Mouse (Mus musculus): ENCODE measurements around the gene Igsf9b. TPM values are rescaled to one million over a fixed set of nuclear protein-coding genes. Genes with fewer than 3 reads are reported as not detected.

The Igsf9b gene
- polyA plus RNA-seq, 1 experiment from 2014 or later: 2.6 TPM

DNA sequence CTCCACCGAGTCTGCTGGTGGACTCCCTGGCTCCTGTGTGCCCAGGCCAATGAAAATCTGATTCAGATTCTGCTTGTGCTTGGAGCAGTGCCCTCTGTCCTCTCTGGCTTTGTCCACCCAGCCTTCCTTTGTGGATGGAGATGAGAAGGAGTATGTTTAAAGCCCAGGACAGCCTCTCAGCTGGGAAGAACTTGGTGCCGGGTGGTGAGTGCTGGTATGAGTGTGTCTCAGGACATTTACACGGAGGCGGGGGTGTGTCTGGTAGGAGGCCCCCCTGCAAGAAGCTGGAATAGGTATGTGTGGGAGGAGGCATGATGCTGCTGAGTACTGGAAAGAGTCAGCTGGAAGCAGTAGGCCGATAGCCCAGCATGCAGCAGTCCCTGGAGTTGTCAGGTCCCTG, 3.3 kb downstream of the Igsf9b start:
- no peak overlapping the region for H3K4me3 ChIP-seq (ENCODE audit: low read length)
- no peaks in the 10 kb centered on the region for H3K36me3 ChIP-seq (ENCODE audit: control insufficient read depth, insufficient read depth, low read length)
- no peaks in the 10 kb centered on the region for H3K9me3 ChIP-seq (ENCODE audit: control insufficient read depth, low read length)
- H3K27ac ChIP-seq (ENCODE audit: low read length): no peak overlapping the region
- no peak overlapping the region for H3K4me2 ChIP-seq (ENCODE audit: low read depth, low read length)
- 52% methylated on average over 5 of the region's 5 CpGs for WGBS
- H3K9ac ChIP-seq (ENCODE audit: low read length): no peak overlapping the region
- peaks cover 32% of the 10 kb centered on the region for H3K27me3 ChIP-seq (ENCODE audit: control insufficient read depth, insufficient read depth, low read depth, low read length)
- ATAC-seq (ENCODE audit: low read depth): no peak
- H3K4me1 ChIP-seq (replicated peaks; ENCODE audit: control insufficient read depth, insufficient read depth, low read length): peaks cover 5% of the 10 kb centered on the region; the same call in 1 of the 2 replicates

DNA sequence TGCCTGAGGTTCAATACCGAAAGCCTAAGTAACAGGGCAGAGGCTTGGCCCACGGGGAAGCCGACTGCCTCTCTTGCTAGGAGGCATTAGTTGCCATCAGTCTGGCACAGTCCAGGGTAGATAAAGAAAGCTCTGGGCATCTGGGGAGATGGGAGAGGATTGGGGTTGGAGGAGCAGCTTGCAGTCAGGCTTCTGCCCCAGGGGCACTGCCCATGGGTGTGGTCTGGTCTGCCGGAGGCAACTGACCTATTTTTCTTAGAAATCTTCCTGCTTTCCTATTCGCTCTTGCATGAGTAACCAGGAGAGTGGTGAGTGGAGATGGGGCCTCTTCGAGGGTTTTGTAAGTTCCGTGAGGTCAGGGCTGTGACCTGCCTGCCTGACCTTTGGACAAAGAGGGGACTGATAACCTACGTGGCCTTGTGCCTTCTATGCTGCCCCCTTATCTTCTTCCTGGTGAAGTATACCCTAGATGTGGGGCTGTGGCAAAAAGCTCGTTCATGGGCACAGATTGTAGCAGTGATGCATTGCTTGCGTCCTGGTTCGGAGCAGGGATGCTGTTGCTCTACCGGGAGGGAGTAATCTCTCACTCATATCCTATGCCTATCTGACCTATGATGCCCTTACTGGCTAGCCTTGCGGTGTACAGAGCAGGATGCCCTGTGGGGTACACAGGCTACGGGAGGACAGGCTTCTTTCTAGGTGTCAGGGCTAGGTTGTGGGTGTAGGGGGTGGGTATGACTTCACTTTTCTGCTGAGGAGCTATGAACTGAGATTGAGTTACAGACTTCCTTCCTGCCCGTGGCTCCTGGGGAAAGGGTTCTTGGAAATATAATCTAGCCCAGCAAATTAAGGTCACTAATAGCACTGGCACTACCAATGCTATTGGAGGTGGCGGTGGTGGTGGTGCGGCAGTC, 4.8 kb downstream of the Igsf9b start:
- 48% methylated on average over 17 of the region's 17 CpGs for WGBS
- no peak overlapping the region for H3K27ac ChIP-seq (ENCODE audit: low read length)
- no peak for ATAC-seq (ENCODE audit: low read depth)

DNA sequence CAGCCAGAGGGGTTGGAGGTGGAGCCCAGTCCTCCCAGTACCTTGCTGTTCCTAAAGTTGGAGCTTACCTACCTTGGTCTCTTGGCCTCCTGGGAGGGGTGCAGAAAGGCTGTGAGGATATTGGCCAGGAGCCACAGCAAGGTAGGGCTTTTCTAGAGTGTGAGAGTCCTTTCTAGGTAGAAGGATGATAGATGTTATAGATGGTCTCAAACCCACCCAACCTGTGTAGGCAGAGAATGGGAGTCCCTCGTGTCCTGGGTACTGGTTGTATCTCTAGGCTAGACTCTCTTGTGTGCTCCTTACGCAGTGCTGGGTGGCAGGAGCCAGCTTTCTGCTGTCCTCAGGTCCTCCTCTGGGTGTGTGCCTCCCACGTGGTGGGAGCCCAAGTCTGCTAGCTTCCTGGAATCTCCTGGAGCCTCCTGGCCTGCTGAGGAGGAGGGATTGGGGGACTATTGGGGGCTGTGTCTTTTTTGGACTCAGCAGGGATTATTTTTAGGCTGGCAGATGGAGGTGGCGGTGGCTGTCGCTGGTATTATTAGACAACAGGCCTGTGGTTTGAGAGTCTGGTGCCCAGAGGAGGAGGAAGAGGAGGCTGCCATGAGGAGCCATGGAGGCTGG, 5.6 kb downstream of the Igsf9b start:
- WGBS: 59% methylated on average over 5 of the region's 5 CpGs
- Histone ChIP-seq H3K27me3 (ENCODE audit: control insufficient read depth, insufficient read depth, low read depth, low read length) (peaks cover 16% of the 10 kb centered on the region), H3K9ac (ENCODE audit: low read length) (no peak overlapping the region), H3K36me3 (ENCODE audit: control insufficient read depth, insufficient read depth, low read length) (no peaks in the 10 kb centered on the region), H3K4me3 (ENCODE audit: low read length) (no peak overlapping the region), H3K4me2 (ENCODE audit: low read depth, low read length) (no peak overlapping the region), H3K4me1 (replicated peaks; ENCODE audit: control insufficient read depth, insufficient read depth, low read length) (peaks cover 3% of the 10 kb centered on the region; the same call in 1 of the 2 replicates), H3K27ac (ENCODE audit: low read length) (no peak overlapping the region), H3K9me3 (ENCODE audit: control insufficient read depth, low read length) (no peaks in the 10 kb centered on the region)
- ATAC-seq (ENCODE audit: low read depth): no peak

More for the DNA sequence above, 4.8 kb downstream of the Igsf9b start:
- H3K9ac ChIP-seq (ENCODE audit: low read length): no peak overlapping the region
- no peak overlapping the region for H3K4me3 ChIP-seq (ENCODE audit: low read length)
- H3K4me1 ChIP-seq (replicated peaks; ENCODE audit: control insufficient read depth, insufficient read depth, low read length): peaks cover 5% of the 10 kb centered on the region; the same call in 1 of the 2 replicates
- peaks cover 22% of the 10 kb centered on the region for H3K27me3 ChIP-seq (ENCODE audit: control insufficient read depth, insufficient read depth, low read depth, low read length)
- no peak overlapping the region for H3K4me2 ChIP-seq (ENCODE audit: low read depth, low read length)
- no peaks in the 10 kb centered on the region for H3K9me3 ChIP-seq (ENCODE audit: control insufficient read depth, low read length)
- H3K36me3 ChIP-seq (ENCODE audit: control insufficient read depth, insufficient read depth, low read length): no peaks in the 10 kb centered on the region

DNA sequence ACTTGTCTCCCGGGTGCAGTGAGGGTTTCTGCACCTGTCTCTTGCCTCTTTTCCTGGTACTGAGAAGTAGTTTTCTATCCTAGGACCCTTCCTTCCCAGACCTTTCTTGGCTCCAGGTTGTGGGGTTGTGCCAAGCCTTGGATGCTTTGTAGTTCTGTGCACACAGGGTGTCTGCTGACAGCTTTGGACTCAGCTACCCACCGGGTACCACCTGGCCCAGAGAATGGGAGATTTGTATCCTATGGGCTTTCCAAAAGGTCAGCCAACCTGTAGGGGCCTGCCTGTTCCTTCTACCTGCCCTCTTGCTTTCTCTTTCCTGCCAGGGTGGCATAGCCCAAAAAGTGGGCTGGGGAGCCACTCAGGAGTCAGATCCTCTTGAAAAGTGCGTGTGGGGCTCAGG, 6.5 kb downstream of the Igsf9b start:
- no peak overlapping the region for H3K4me2 ChIP-seq (ENCODE audit: low read depth, low read length)
- H3K4me3 ChIP-seq (ENCODE audit: low read length): no peak overlapping the region
- H3K27ac ChIP-seq (ENCODE audit: low read length): no peak overlapping the region
- H3K4me1 ChIP-seq (replicated peaks; ENCODE audit: control insufficient read depth, insufficient read depth, low read length): 0 out of 2 replicates have a peak, but pooled peaks cover 2% of the 10 kb centered on the region
- H3K9ac ChIP-seq (ENCODE audit: low read length): no peak overlapping the region
- no peaks in the 10 kb centered on the region for H3K36me3 ChIP-seq (ENCODE audit: control insufficient read depth, insufficient read depth, low read length)
- peaks cover 7% of the 10 kb centered on the region for H3K27me3 ChIP-seq (ENCODE audit: control insufficient read depth, insufficient read depth, low read depth, low read length)
- ATAC-seq (ENCODE audit: low read depth): no peak
- H3K9me3 ChIP-seq (ENCODE audit: control insufficient read depth, low read length): no peaks in the 10 kb centered on the region
- 48% methylated on average over 3 of the region's 3 CpGs for WGBS

DNA sequence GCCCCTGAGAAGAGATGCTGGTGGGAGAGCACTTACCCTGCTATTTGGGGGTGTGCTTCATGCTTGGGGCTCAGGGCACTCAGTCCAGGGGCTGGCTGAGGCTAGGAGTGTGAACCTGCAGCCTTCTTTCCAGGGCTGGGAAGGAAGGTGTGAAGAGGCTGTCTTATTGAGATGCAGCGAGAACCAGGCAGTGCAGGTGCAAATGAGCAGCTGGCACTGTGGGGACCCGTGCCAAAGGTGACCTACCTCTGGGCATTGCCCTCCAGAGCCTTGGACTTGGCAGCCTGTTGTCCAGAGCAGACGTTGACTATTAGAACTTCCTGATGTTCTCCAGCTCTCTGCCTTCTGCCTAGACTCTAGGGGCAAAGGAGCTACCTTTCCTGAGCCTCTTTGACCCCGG, 7.6 kb downstream of the Igsf9b start:
- no peak overlapping the region for H3K4me2 ChIP-seq (ENCODE audit: low read depth, low read length)
- H3K4me1 ChIP-seq (replicated peaks; ENCODE audit: control insufficient read depth, insufficient read depth, low read length): no peaks in the 10 kb centered on the region
- H3K4me3 ChIP-seq (ENCODE audit: low read length): no peak overlapping the region
- no peaks in the 10 kb centered on the region for H3K9me3 ChIP-seq (ENCODE audit: control insufficient read depth, low read length)
- H3K9ac ChIP-seq (ENCODE audit: low read length): no peak overlapping the region
- no peak overlapping the region for H3K27ac ChIP-seq (ENCODE audit: low read length)
- no peak for ATAC-seq (ENCODE audit: low read depth)
- no peaks in the 10 kb centered on the region for H3K36me3 ChIP-seq (ENCODE audit: control insufficient read depth, insufficient read depth, low read length)
- peaks cover under 1% of the 10 kb centered on the region; the same call in 1 of the 2 replicates for H3K27me3 ChIP-seq (ENCODE audit: control insufficient read depth, insufficient read depth, low read depth, low read length)
- 20% methylated on average over 4 of the region's 4 CpGs for WGBS

DNA sequence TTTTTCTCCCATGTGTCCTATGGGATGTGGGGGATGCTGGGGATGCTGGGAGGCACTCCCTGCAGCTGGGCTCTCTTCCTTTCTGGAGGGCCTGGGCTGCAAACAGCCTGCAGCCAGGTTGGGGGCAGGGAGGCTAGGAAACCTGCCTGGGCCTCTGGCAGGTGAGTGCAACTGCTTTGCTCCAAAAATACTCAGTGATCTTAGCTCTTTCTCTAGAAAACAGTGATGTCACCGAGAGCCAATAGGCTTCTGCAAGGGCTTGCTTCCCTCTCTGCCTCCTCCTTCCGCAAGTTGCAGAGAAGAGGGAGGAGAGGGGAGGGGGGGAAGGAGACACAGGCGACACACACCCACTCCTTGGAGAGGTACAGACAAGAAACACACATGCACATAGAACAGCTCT, 8.3 kb downstream of the Igsf9b start:
- H3K9ac ChIP-seq (ENCODE audit: low read length): no peak overlapping the region
- H3K27ac ChIP-seq (ENCODE audit: low read length): no peak overlapping the region
- no peaks in the 10 kb centered on the region for H3K4me1 ChIP-seq (replicated peaks; ENCODE audit: control insufficient read depth, insufficient read depth, low read length)
- H3K9me3 ChIP-seq (ENCODE audit: control insufficient read depth, low read length): no peaks in the 10 kb centered on the region
- no peak overlapping the region for H3K4me3 ChIP-seq (ENCODE audit: low read length)
- H3K4me2 ChIP-seq (ENCODE audit: low read depth, low read length): no peak overlapping the region
- WGBS: 5% methylated on average over 3 of the region's 3 CpGs
- H3K36me3 ChIP-seq (ENCODE audit: control insufficient read depth, insufficient read depth, low read length): no peaks in the 10 kb centered on the region
- no peak for ATAC-seq (ENCODE audit: low read depth)
- H3K27me3 ChIP-seq (ENCODE audit: control insufficient read depth, insufficient read depth, low read depth, low read length): no peaks in the 10 kb centered on the region; the same call in 1 of the 2 replicates

DNA sequence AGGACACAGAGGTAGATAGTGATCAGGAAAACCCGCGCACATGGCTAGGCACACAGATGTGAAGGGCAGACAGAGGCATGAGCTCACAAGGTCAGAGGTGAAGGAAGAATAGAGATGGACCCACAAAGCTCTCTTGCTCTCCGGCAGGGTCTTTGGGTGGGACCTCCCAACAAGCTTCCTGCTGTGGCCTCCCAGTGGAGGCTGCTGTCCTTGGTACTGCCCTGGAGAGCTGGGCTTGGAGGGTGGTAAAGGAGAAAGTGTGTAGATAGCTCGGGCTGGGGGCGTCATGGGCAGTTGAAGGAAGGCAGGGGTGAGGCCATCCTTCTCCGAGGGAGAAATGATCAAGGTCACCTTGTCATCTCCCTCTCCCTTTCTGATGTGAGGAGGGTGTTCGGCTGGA, 9.0 kb downstream of the Igsf9b start:
- WGBS: 26% methylated on average over 7 of the region's 7 CpGs
- no peak for ATAC-seq (ENCODE audit: low read depth)
- Histone ChIP-seq H3K27ac (ENCODE audit: low read length) (no peak overlapping the region), H3K4me1 (replicated peaks; ENCODE audit: control insufficient read depth, insufficient read depth, low read length) (no peaks in the 10 kb centered on the region), H3K4me2 (ENCODE audit: low read depth, low read length) (no peak overlapping the region), H3K9ac (ENCODE audit: low read length) (no peak overlapping the region), H3K9me3 (ENCODE audit: control insufficient read depth, low read length) (no peaks in the 10 kb centered on the region), H3K4me3 (ENCODE audit: low read length) (no peak overlapping the region), H3K27me3 (ENCODE audit: control insufficient read depth, insufficient read depth, low read depth, low read length) (no peaks in the 10 kb centered on the region), H3K36me3 (ENCODE audit: control insufficient read depth, insufficient read depth, low read length) (no peaks in the 10 kb centered on the region)

DNA sequence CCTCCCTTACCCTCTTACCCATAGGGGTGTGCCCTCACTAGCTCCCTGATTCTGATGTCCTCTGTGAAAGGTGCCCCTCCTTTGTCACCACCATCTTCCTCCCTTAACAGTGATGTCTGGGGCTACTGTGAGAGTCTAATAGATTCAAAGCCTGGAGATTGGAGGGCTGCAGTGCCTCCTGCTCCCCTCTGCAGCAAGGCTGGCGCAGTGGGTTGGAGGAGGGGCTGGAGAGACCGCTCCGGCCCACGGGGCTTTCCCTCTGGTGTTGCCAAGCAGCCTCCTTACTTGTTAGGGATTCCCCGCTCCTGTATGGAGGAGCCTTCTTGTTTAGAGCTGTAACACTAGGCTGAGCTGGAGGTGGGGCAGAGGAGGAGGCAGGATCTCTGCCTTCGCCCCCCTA, 9.6 kb downstream of the Igsf9b start:
- H3K4me3 ChIP-seq (ENCODE audit: low read length): no peak overlapping the region
- 22% methylated on average over 6 of the region's 6 CpGs for WGBS
- no peak overlapping the region for H3K4me2 ChIP-seq (ENCODE audit: low read depth, low read length)
- H3K36me3 ChIP-seq (ENCODE audit: control insufficient read depth, insufficient read depth, low read length): no peaks in the 10 kb centered on the region
- H3K9me3 ChIP-seq (ENCODE audit: control insufficient read depth, low read length): no peaks in the 10 kb centered on the region
- H3K4me1 ChIP-seq (replicated peaks; ENCODE audit: control insufficient read depth, insufficient read depth, low read length): no peaks in the 10 kb centered on the region
- no peak overlapping the region for H3K9ac ChIP-seq (ENCODE audit: low read length)
- no peak overlapping the region for H3K27ac ChIP-seq (ENCODE audit: low read length)
- H3K27me3 ChIP-seq (ENCODE audit: control insufficient read depth, insufficient read depth, low read depth, low read length): no peaks in the 10 kb centered on the region
- ATAC-seq (ENCODE audit: low read depth): no peak

DNA sequence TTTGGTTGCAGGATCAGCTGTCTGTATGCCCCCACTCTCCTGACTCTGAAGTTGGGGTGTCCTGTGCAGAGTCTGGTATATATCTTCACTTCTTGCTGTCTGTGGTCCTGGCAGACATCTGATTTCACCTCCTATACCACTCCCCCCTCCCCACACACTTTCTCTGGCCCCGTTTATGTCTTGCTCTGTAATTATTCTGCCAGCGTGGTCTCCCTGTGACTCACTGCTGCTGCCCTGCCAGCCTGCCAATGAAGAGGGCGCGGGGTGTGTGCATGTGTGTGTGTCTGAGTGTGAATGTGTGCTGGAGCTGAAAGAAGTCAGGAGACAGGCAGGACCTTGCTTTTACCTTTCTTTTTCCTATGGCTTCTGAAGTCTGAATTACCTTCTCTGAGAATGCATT, 11.0 kb downstream of the Igsf9b start:
- H3K9me3 ChIP-seq (ENCODE audit: control insufficient read depth, low read length): no peaks in the 10 kb centered on the region
- H3K36me3 ChIP-seq (ENCODE audit: control insufficient read depth, insufficient read depth, low read length): no peaks in the 10 kb centered on the region
- ATAC-seq (ENCODE audit: low read depth): no peak
- no peak overlapping the region for H3K4me2 ChIP-seq (ENCODE audit: low read depth, low read length)
- 67% methylated on average over 4 of the region's 4 CpGs for WGBS
- no peaks in the 10 kb centered on the region for H3K4me1 ChIP-seq (replicated peaks; ENCODE audit: control insufficient read depth, insufficient read depth, low read length)
- no peak overlapping the region for H3K9ac ChIP-seq (ENCODE audit: low read length)
- H3K27me3 ChIP-seq (ENCODE audit: control insufficient read depth, insufficient read depth, low read depth, low read length): no peaks in the 10 kb centered on the region
- no peak overlapping the region for H3K27ac ChIP-seq (ENCODE audit: low read length)
- no peak overlapping the region for H3K4me3 ChIP-seq (ENCODE audit: low read length)

All from lung, embryonic 16.5 days (tissue).